Mouse (Mus musculus) MN1 (cell line): Measurements from ENCODE around the gene Fam229a.

ENCODE experiments used
- DNase-seq: peaks from one replicate; pipeline ENCODE4 v3.0.0-alpha.2; 2016; ENCODE audit warnings: low spot score

Fam229a gene

GRCm38 (mm10) chr4:129495672-129496562 is 4.9 kb downstream of the Fam229a start:
- peak; percentile 74 for DNase-seq

GRCm38 (mm10) chr4:129496631-129497030 is 5.6 kb downstream of the Fam229a start:
- no peak for DNase-seq

- no peak for DNase-seq
Observed at GRCm38 (mm10) chr4:129498941-129499340, 8.0 kb downstream of the Fam229a start.

GRCm38 (mm10) chr4:129500017-129500416 is 9.0 kb downstream of the Fam229a start:
- DNase-seq: no peak

- DNase-seq: peak; percentile 77
Observed at GRCm38 (mm10) chr4:129500607-129501566, 9.9 kb downstream of the Fam229a start.

GRCm38 (mm10) chr4:129502327-129502888 is 11.4 kb downstream of the Fam229a start:
- DNase-seq: no peak

GRCm38 (mm10) chr4:129502901-129503444 is 12.0 kb downstream of the Fam229a start:
- DNase-seq: no peak

- DNase-seq: no peak
Observed at GRCm38 (mm10) chr4:129505511-129505910, 14.5 kb downstream of the Fam229a start.

- DNase-seq: no peak
Observed at GRCm38 (mm10) chr4:129507434-129508236, 16.6 kb downstream of the Fam229a start.

- no peak for DNase-seq
Observed at GRCm38 (mm10) chr4:129508237-129508515, 17.2 kb downstream of the Fam229a start.

- peak; percentile 78 for DNase-seq
Observed at GRCm38 (mm10) chr4:129508834-129509600, 18.0 kb downstream of the Fam229a start.

- no peak for DNase-seq
Observed at GRCm38 (mm10) chr4:129509650-129510049, 18.7 kb downstream of the Fam229a start.

GRCm38 (mm10) chr4:129510723-129511412 is 19.9 kb downstream of the Fam229a start:
- DNase-seq: no peak

- DNase-seq: no peak
Observed at GRCm38 (mm10) chr4:129511413-129512096, 20.6 kb downstream of the Fam229a start.

- peak; percentile 94 for DNase-seq
Observed at GRCm38 (mm10) chr4:129513086-129513767, 22.2 kb downstream of the Fam229a start, which contains the start of gene Marcksl1. TSS of gene Marcksl1 (plus strand) at chr4:129513581.

- no peak for DNase-seq
Observed at GRCm38 (mm10) chr4:129513891-129514290, 22.9 kb downstream of the Fam229a start.

GRCm38 (mm10) chr4:129514300-129514898 is 23.4 kb downstream of the Fam229a start:
- DNase-seq: peak; percentile 83

GRCm38 (mm10) chr4:129516925-129517324 is 25.9 kb downstream of the Fam229a start:
- DNase-seq: no peak
